Mouse (Mus musculus) neural tube, embryonic 13.5 days (tissue): Measurements from ENCODE around the gene Ptprh. TPM values are rescaled to one million over a fixed set of nuclear protein-coding genes. Genes with fewer than 3 reads are reported as not detected.

Experiments used
- ATAC-seq: fragments of 200-750 bp; cut with Nextera tagmentation; 2 replicates; pipeline ENCODE4 v1.8.0; 2017; ENCODE audit warnings: low read depth, mild to moderate bottlenecking, moderate TSS enrichment, moderate library complexity
- H3K27ac ChIP-seq: fragments of 300-500 bp; sonication (generic); replicated peaks from 2 replicates; pipeline ENCODE4 v1.5.1; 2015; ENCODE audit warnings: moderate library complexity, mild to moderate bottlenecking, inconsistent platforms
- H3K27me3 ChIP-seq: fragments of 300-500 bp; sonication (generic); 2 replicates; pipeline ENCODE4 v1.6.1; 2015; ENCODE audit warnings: mild to moderate bottlenecking, inconsistent platforms
- H3K36me3 ChIP-seq: fragments of 300-500 bp; sonication (generic); 2 replicates; pipeline ENCODE4 v1.6.1; 2015; ENCODE audit warnings: mild to moderate bottlenecking, inconsistent platforms
- H3K4me1 ChIP-seq: fragments of 300-500 bp; sonication (generic); replicated peaks from 2 replicates; pipeline ENCODE4 v1.6.1; 2015; ENCODE audit warnings: inconsistent platforms
- H3K4me2 ChIP-seq: fragments of 300-500 bp; sonication (generic); 2 replicates; pipeline ENCODE4 v1.6.1; 2015; ENCODE audit warnings: inconsistent platforms, mild to moderate bottlenecking, moderate library complexity
- H3K4me3 ChIP-seq: fragments of 300-500 bp; sonication (generic); 2 replicates; pipeline ENCODE4 v1.5.1; 2015; ENCODE audit warnings: mild to moderate bottlenecking, inconsistent platforms
- H3K9ac ChIP-seq: fragments of 300-500 bp; sonication (generic); 2 replicates; pipeline ENCODE4 v1.6.1; 2015; ENCODE audit warnings: moderate library complexity, mild to moderate bottlenecking, inconsistent platforms
- H3K9me3 ChIP-seq: fragments of 300-500 bp; sonication (generic); 2 replicates; pipeline ENCODE4 v1.6.1; 2016; ENCODE audit warnings: inconsistent platforms
- WGBS: fragments of 180-500 bp; shearing (Covaris S2); methylation state at CpG from one replicate; pipeline ENCODE4 v1.1.7; 2015; 5-methylcytosine and 5-hydroxymethylcytosine counted together
- polyA plus RNA-seq: library from polyadenylated mRNA; unstranded; fragments of >200 nt; fragmentation: Nextera tagmentation; extraction: Ambion mirVana; gene quantifications from 2 replicates; pipeline ENCODE4 v1.2.1, GENCODE M21; 2015

The Ptprh gene
- polyA plus RNA-seq: 0.26 and 0.31 TPM in 2 replicates

DNA sequence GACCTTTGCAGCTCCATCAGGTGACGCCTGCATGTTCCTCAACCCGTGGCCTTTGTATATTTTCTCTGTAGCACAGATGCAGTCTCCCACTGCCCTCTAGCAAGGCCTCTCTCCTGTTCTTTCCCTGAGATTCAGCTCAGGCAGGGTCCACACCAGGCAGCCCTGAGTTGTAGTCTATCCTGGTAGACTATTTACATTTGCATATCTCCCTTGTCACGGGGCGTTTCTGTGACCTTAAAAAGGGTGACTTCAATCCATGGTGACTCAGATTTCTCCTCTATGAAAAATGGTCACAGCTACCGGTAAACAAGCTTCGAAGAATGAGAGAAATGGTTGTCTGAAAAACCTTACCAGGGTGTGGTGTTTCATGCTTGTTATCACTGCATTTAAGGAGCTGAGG, at the start of gene Ptprh:
Gene Ptprh (minus strand): TSS at position 169 of the 400 bp plus-strand sequence.
- Histone ChIP-seq H3K27me3 (no peaks in the 10 kb centered on the region), H3K36me3 (no peaks in the 10 kb centered on the region), H3K9me3 (0 out of 2 replicates have a peak, but pooled peaks cover 3% of the 10 kb centered on the region), H3K27ac (no peak within 1 kb of the TSS), H3K4me3 (no peak within 1 kb of the TSS), H3K4me1 (no peaks in the 10 kb centered on the region), H3K4me2 (no peak within 1 kb of the TSS), H3K9ac (no peak within 1 kb of the TSS)
- no peak for ATAC-seq
- WGBS: 87% methylated on average over 6 of the region's 6 CpGs

DNA sequence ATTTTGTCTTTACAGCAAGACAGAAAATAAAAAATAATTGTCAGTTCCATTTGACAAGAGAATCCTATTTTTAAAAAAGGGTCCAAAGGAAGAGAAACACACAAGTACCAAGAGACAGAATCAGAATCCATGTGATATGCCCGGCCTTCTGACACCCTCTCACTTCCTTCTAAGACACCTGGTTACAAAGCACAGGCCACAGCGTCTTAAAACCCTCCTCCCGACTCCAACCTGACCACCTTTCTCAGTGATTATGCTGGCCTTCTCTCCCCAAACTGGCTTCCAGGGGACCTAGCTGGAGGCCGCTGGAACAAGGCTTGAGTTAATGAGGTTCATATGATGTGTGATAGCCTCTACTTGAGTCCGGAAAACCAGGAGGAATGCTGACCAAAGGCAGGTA, 49.5 kb upstream of the Ptprh start:
- H3K36me3 ChIP-seq: peaks cover 16% of the 10 kb centered on the region; the same call in 1 of the 2 replicates
- H3K27ac ChIP-seq: no peak overlapping the region
- H3K9me3 ChIP-seq: no peaks in the 10 kb centered on the region
- H3K9ac ChIP-seq: peak overlapping the region; percentile 38; the same call in 1 of the 2 replicates
- H3K4me3 ChIP-seq: no peak overlapping the region
- H3K4me1 ChIP-seq: peaks cover 69% of the 10 kb centered on the region
- H3K4me2 ChIP-seq: no peak overlapping the region
- ATAC-seq: no peak
- WGBS: 92% methylated on average over 5 of the region's 5 CpGs
- no peaks in the 10 kb centered on the region for H3K27me3 ChIP-seq

DNA sequence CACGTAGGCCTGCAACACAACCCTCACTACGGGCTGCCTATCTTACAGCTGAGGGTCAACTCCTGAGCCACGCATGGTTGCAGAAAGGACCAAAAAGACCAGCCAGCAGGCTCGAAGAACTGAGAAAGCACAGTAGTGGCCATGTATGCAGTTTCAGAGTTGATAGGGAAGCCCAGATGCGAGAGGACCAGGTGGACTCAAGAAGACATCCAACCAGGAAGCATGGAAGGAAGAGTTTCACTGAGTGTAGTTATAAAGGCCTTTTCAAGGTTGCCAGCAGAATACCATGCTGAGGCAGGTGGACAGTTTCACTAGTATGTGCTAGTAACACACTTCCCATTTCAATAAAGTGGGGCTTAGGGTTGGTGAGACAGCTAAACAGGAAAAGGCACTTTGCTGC, 48.9 kb upstream of the Ptprh start:
- over 99% methylated on average over 5 of the region's 5 CpGs for WGBS
- Histone ChIP-seq H3K27me3 (no peaks in the 10 kb centered on the region), H3K4me2 (no peak overlapping the region), H3K4me3 (no peak overlapping the region), H3K27ac (no peak overlapping the region), H3K4me1 (peaks cover 65% of the 10 kb centered on the region), H3K9ac (0 out of 2 replicates have a peak overlapping the region, but pooled peaks have one; percentile 38), H3K36me3 (peaks cover 16% of the 10 kb centered on the region; the same call in 1 of the 2 replicates), H3K9me3 (no peaks in the 10 kb centered on the region)
- no peak for ATAC-seq

DNA sequence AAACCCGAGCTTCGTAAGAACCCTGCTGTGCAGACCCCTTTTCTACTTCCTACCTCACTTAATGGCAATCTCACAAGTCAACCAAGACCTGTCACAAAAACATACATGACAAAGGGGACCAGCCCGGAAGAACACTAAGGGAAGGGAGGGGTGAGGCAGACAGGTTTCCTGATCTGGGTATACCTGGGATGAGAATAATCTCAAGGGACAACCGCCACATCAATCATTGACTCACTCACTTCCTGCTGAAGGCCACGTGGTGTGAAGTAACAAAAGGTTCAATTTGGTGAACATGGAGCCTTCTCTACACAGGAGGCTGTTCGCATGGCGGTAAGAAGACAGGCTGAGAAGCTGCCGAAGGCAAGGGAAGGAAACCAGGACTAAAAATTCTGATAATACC, 47.7 kb upstream of the Ptprh start:
- no peak overlapping the region for H3K27ac ChIP-seq
- no peaks in the 10 kb centered on the region for H3K9me3 ChIP-seq
- H3K4me3 ChIP-seq: no peak overlapping the region
- no peak for ATAC-seq
- no peak overlapping the region for H3K9ac ChIP-seq
- peaks cover 24% of the 10 kb centered on the region for H3K36me3 ChIP-seq
- H3K4me1 ChIP-seq: peaks cover 54% of the 10 kb centered on the region
- H3K4me2 ChIP-seq: no peak overlapping the region
- WGBS: 77% methylated on average over 8 of the region's 8 CpGs
- H3K27me3 ChIP-seq: no peaks in the 10 kb centered on the region

DNA sequence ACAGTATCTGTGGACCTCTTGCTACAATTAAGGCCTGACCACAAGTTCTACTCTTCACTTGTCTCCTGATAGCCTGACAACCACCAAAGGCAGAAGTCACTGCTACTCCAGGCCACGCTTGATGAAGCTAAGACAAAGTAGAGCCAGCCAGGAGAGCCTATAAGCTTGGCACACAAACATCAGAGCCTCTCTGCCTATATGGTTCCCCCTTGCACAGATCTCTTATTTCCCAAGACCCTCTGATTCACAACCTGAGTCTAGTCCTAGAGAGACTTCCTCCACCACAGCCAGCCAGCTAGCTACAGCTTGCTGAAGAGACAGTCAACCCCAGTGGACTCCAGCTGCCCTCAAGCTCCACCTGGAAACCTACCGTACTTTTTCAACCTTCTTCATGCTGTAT, 44.2 kb upstream of the Ptprh start:
- Histone ChIP-seq H3K9ac (no peak overlapping the region), H3K4me3 (no peak overlapping the region), H3K4me2 (no peak overlapping the region), H3K9me3 (no peaks in the 10 kb centered on the region), H3K4me1 (peaks cover 18% of the 10 kb centered on the region; the same call in 1 of the 2 replicates), H3K27ac (no peak overlapping the region), H3K36me3 (peaks cover 53% of the 10 kb centered on the region), H3K27me3 (no peaks in the 10 kb centered on the region)
- ATAC-seq: no peak
- WGBS: 91% methylated on average over 2 of the region's 2 CpGs

DNA sequence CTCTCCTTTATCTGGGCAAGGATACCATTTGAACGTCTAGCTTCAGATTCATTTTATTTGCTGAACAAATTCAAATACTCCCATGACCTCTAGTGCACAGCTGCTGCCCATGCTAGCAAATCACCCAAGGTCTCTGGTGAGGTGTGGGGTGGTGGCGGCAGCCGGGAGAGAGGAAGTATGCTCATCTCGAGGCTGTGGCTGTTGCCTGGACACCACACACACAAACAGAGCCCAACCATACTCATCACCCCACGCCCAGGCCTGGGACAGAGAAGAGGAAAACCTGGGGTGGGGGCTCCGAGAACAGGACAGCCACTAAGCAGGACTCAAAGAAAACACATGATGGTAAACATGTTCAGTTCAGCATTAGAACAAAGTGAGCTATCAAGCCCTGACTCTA, 43.5 kb upstream of the Ptprh start:
- Histone ChIP-seq H3K4me1 (0 out of 2 replicates have a peak, but pooled peaks cover 12% of the 10 kb centered on the region), H3K27me3 (no peaks in the 10 kb centered on the region), H3K9me3 (no peaks in the 10 kb centered on the region), H3K27ac (no peak overlapping the region), H3K4me2 (no peak overlapping the region), H3K9ac (no peak overlapping the region), H3K4me3 (no peak overlapping the region), H3K36me3 (peaks cover 54% of the 10 kb centered on the region)
- ATAC-seq: no peak
- 66% methylated on average over 6 of the region's 6 CpGs for WGBS

- H3K9ac ChIP-seq: no peak overlapping the region
- 95% methylated on average over 3 of the region's 3 CpGs for WGBS
- no peak overlapping the region for H3K4me2 ChIP-seq
- no peaks in the 10 kb centered on the region for H3K27me3 ChIP-seq
- no peak overlapping the region for H3K27ac ChIP-seq
- no peaks in the 10 kb centered on the region for H3K9me3 ChIP-seq
- H3K4me3 ChIP-seq: no peak overlapping the region
- peaks cover 59% of the 10 kb centered on the region for H3K36me3 ChIP-seq
- ATAC-seq: no peak
- H3K4me1 ChIP-seq: 0 out of 2 replicates have a peak, but pooled peaks cover 7% of the 10 kb centered on the region
Measured at GRCm38 (mm10) chr7:4646806-4647205, 43.0 kb upstream of the Ptprh start.

DNA sequence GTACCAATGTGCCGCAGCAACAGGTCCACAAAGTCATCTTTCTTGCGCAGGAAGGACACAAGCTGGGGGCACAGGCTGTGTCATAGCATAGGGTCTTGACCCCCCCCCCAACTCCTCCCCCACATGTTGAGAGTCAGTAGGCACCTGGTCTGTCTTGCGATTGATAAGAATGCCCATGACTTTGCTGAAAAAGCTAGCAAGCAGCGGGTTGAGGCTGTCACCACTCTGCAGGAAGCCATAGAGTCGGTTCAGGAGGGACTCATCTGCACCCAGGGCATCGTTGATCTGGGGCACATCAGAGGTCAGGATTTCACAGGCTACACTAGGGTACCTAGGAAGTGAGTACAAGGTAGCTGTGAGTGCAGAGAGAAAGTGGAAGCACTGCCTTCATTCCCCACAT, 39.4 kb upstream of the Ptprh start:
- Histone ChIP-seq H3K27ac (no peak overlapping the region), H3K4me3 (no peak overlapping the region), H3K27me3 (no peaks in the 10 kb centered on the region), H3K4me1 (no peaks in the 10 kb centered on the region), H3K9me3 (no peaks in the 10 kb centered on the region), H3K4me2 (no peak overlapping the region), H3K9ac (no peak overlapping the region), H3K36me3 (peaks cover 88% of the 10 kb centered on the region)
- 93% methylated on average over 6 of the region's 6 CpGs for WGBS
- ATAC-seq: no peak

DNA sequence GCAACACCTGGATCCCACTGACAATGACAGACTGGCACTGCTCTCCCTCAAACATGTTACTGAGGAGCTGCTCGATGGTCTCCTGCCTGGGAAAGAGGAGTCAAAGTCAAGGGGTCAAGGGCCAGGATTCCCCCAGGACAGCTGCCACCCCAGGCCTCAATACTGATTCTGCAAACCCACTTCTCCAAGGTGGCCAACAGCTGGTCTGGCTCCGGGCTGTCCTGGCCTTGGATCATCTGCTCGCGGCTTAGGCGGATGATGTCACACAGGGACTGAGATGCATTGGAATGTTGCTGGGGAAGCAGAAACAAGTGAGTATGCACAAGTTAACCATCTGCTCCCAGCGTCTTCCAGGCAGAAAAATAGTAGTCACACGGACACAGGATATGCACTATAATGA, 38.1 kb upstream of the Ptprh start:
- 92% methylated on average over 7 of the region's 7 CpGs for whole genome bisulfite sequencing
- no peak for ATAC-seq
- peaks cover 94% of the 10 kb centered on the region for H3K36me3 ChIP-seq

GRCm38 (mm10) chr7:4641155-4641554, 37.3 kb upstream of the Ptprh start:
- H3K9me3 ChIP-seq: no peaks in the 10 kb centered on the region
- no peak overlapping the region for H3K9ac ChIP-seq
- WGBS: 86% methylated on average over 11 of the region's 11 CpGs
- no peak overlapping the region for H3K27ac ChIP-seq
- no peaks in the 10 kb centered on the region for H3K27me3 ChIP-seq
- no peak overlapping the region for H3K4me3 ChIP-seq
- no peak for ATAC-seq
- no peaks in the 10 kb centered on the region for H3K4me1 ChIP-seq
- H3K36me3 ChIP-seq: peaks cover 95% of the 10 kb centered on the region
- no peak overlapping the region for H3K4me2 ChIP-seq

More for the DNA sequence above, 38.1 kb upstream of the Ptprh start:
- H3K27ac ChIP-seq: no peak overlapping the region
- no peak overlapping the region for H3K9ac ChIP-seq
- no peaks in the 10 kb centered on the region for H3K9me3 ChIP-seq
- H3K4me1 ChIP-seq: no peaks in the 10 kb centered on the region
- no peaks in the 10 kb centered on the region for H3K27me3 ChIP-seq
- no peak overlapping the region for H3K4me2 ChIP-seq
- no peak overlapping the region for H3K4me3 ChIP-seq

DNA sequence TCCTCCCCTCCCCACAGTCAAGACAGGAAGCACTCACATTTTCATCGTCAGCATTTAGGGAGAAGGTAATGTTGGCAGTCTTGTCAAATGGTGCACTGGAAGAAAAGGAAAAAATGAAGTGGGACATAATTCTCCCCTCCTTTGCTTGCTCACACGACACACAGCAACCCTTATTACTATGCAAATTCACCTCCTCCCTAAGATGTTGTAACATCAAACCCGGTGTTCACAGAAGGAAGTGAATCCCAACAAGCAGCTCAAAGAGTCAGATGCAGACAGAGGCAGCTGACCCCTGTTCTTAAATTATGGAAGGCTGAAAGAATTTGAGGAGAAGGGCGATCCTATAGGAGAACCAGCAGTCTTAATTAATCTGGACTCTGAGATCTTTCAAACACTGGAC, 32.3 kb upstream of the Ptprh start:
- Histone ChIP-seq H3K4me2 (no peak overlapping the region), H3K27me3 (no peaks in the 10 kb centered on the region), H3K9ac (no peak overlapping the region), H3K27ac (no peak overlapping the region), H3K4me1 (no peaks in the 10 kb centered on the region), H3K36me3 (peaks cover 91% of the 10 kb centered on the region), H3K4me3 (no peak overlapping the region), H3K9me3 (no peaks in the 10 kb centered on the region)
- no peak for ATAC-seq
- 94% methylated on average over 4 of the region's 4 CpGs for WGBS

DNA sequence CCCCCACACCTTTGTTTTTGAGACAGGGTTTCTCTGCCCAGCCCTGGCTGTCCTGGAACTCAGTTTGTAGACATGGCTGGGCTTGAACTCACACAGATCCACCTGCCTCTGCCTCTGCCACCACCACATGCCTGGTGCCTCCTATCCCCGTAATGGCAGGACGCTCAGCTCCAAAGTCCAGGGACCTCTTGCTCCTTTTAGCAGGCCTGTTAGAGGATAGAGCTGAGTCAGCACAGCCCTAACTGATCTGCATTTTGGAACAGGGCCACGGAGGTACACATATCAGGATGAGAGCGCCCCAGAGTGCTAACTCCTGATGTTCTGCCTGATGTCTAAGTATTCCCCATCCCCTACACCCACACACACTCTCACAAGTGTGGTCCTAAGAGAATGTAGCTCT, 27.2 kb upstream of the Ptprh start, which contains the start of gene Tmem86b:
Gene Tmem86b (minus strand): TSS at position 392 of the 400 bp plus-strand sequence.
- WGBS: 95% methylated on average over 4 of the region's 4 CpGs
- Histone ChIP-seq H3K4me1 (no peaks in the 10 kb centered on the region), H3K9me3 (no peaks in the 10 kb centered on the region), H3K9ac (no peak within 1 kb of the TSS), H3K4me2 (no peak within 1 kb of the TSS), H3K27me3 (no peaks in the 10 kb centered on the region), H3K27ac (no peak within 1 kb of the TSS), H3K36me3 (peaks cover 77% of the 10 kb centered on the region), H3K4me3 (no peak within 1 kb of the TSS)
- no peak for ATAC-seq

GRCm38 (mm10) chr7:4630198-4630597, 26.4 kb upstream of the Ptprh start:
- ATAC-seq: no peak
- Histone ChIP-seq H3K9me3 (no peaks in the 10 kb centered on the region), H3K4me3 (no peak overlapping the region), H3K4me1 (no peaks in the 10 kb centered on the region), H3K36me3 (peaks cover 70% of the 10 kb centered on the region), H3K27me3 (no peaks in the 10 kb centered on the region), H3K4me2 (no peak overlapping the region), H3K27ac (no peak overlapping the region), H3K9ac (no peak overlapping the region)
- 52% methylated on average over 1 of the region's 1 CpGs for WGBS
